Mouse (Mus musculus): ENCODE results near the gene Cd300lb. TPM values are rescaled to one million over a fixed set of nuclear protein-coding genes. Genes with fewer than 3 reads are reported as not detected.
"Not testable (repeated sequence)": the region's sequence is repeated elsewhere in the genome, so short reads cannot be mapped to it uniquely, and the experiment has no call there.

The Cd300lb gene
- 3.5 and 16.8 TPM in 2 replicates for total RNA-seq (2017)

DNA sequence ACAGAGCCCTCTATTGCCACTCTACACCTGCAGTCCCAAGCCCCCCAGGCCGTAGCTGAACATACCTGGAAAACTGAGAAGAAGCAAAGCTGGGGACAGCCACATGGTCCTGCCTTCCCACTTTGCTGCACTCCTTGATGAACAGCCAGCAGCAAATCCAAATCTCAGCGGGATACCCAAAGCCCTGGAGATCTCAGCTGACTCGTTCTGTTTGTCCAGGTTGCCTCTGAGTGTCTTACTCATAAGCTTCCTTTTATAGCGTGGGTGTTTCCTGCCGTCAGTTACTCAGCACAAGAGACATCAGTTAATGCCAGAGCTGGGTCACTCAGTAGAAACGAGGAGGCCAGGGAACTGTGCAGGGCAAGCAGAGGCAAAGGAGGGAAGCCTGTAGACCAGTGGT is at the start of gene Cd300lb:
TSS of gene Cd300lb (minus strand) at position 243 of the 400 bp plus-strand sequence.
- ATAC-seq (replicated peaks in 1 of 2; ENCODE audit: insufficient read depth in 1 of 2, low FRiP score in 2 of 2, low TSS enrichment in 1 of 2, low read depth in 1 of 2, poor library complexity in 2 of 2, severe bottlenecking in 2 of 2) = peak in 1 of 2 experiments; percentile 26; a peak in 1 of 4 replicates

- no peak for ATAC-seq (replicated peaks in 1 of 2; ENCODE audit: insufficient read depth in 1 of 2, low FRiP score in 2 of 2, low TSS enrichment in 1 of 2, low read depth in 1 of 2, poor library complexity in 2 of 2, severe bottlenecking in 2 of 2)
Observed at GRCm38 (mm10) chr11:114981866-114982265, 47.7 kb upstream of the Cd300lb start.

GRCm38 (mm10) chr11:114972726-114973125 is 38.5 kb upstream of the Cd300lb start:
- no peak for ATAC-seq (replicated peaks in 1 of 2; ENCODE audit: insufficient read depth in 1 of 2, low FRiP score in 2 of 2, low TSS enrichment in 1 of 2, low read depth in 1 of 2, poor library complexity in 2 of 2, severe bottlenecking in 2 of 2)

DNA sequence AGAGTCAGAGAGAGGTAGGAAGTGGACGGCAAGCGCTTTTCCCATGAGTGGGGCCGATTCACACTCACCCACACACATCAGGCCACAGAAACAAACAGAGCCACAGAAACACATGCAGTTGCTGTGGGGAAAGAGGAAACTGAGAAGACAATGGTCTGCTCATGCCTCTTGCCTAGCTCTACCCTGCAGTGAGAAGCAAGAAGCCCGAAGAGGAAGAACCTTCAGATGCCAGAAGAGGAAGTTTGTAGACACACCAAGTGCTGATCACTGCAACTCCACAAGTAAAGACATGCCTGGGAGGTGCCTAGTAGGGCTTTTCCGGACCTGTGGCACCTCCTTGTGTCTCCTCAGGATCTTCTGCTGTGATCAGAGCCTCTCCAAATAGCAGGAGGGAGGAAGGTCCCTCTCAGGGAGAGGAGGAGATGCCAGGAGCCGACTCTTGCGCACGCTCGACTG is 34.6 kb upstream of the Cd300lb start, which contains the start of gene Cd300c:
TSS of gene Cd300c (minus strand) at position 406 of the 456 bp plus-strand sequence.
- peak; percentile 68 for ATAC-seq (replicated peaks in 1 of 2; ENCODE audit: insufficient read depth in 1 of 2, low FRiP score in 2 of 2, low TSS enrichment in 1 of 2, low read depth in 1 of 2, poor library complexity in 2 of 2, severe bottlenecking in 2 of 2)

GRCm38 (mm10) chr11:114965182-114965828 is 31.1 kb upstream of the Cd300lb start:
- ATAC-seq (replicated peaks in 1 of 2; ENCODE audit: insufficient read depth in 1 of 2, low FRiP score in 2 of 2, low TSS enrichment in 1 of 2, low read depth in 1 of 2, poor library complexity in 2 of 2, severe bottlenecking in 2 of 2) = peak; percentile 68 to 70

DNA sequence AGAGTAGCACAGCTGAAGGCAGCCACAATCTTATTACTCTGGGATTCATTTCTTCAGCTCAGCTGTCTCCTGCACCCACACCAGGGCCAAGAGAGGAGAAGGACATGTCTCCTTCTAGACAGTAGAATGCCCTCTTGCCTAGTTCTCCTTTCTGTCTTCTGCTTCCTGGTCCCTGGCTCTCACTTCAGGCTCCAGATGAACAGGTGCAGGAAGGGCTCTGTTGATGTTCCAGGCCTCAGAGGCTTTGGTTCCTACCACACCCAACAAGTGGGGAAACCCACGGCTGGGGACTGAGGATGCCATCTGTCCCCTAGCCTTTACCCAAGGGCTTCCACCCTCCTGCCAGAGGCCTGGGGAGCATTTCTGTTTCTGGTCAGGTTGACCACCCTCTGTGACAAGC is 26.2 kb upstream of the Cd300lb start:
- peak; percentile 46 to 61; a peak in 3 of 4 replicates for ATAC-seq (replicated peaks in 1 of 2; ENCODE audit: insufficient read depth in 1 of 2, low FRiP score in 2 of 2, low TSS enrichment in 1 of 2, low read depth in 1 of 2, poor library complexity in 2 of 2, severe bottlenecking in 2 of 2)

GRCm38 (mm10) chr11:114933591-114933990 is 595 bp downstream of the Cd300lb start:
- ATAC-seq (replicated peaks in 1 of 2; ENCODE audit: insufficient read depth in 1 of 2, low FRiP score in 2 of 2, low TSS enrichment in 1 of 2, low read depth in 1 of 2, poor library complexity in 2 of 2, severe bottlenecking in 2 of 2) = no peak

GRCm38 (mm10) chr11:114931041-114931440 is 3.1 kb downstream of the Cd300lb start:
- peak; percentile 51 to 73; a peak in 3 of 4 replicates for ATAC-seq (replicated peaks in 1 of 2; ENCODE audit: insufficient read depth in 1 of 2, low FRiP score in 2 of 2, low TSS enrichment in 1 of 2, low read depth in 1 of 2, poor library complexity in 2 of 2, severe bottlenecking in 2 of 2)

DNA sequence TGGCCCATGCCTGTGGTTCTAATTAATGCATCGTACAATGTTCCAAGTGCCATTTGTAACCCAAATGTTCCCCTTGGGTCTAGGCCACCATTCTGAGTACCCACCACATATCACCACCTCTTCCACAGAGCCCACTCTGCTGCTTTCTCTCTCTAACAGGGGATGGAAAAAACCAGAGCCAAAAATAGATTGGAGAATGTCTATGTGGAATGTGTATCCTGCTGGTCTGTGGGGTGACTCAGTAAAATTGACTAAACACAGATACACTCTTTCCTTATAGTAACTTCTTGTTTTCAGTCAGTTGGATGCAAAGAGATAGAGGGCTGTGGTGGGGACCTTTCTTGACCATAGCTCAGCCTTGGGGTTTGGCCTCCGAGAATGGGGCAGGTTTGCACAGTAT is 4.6 kb downstream of the Cd300lb start:
- no peak for ATAC-seq (replicated peaks in 1 of 2; ENCODE audit: insufficient read depth in 1 of 2, low FRiP score in 2 of 2, low TSS enrichment in 1 of 2, low read depth in 1 of 2, poor library complexity in 2 of 2, severe bottlenecking in 2 of 2)

GRCm38 (mm10) chr11:114923961-114924360 is 10.2 kb downstream of the Cd300lb start:
- ATAC-seq (replicated peaks in 1 of 2; ENCODE audit: insufficient read depth in 1 of 2, low FRiP score in 2 of 2, low TSS enrichment in 1 of 2, low read depth in 1 of 2, poor library complexity in 2 of 2, severe bottlenecking in 2 of 2) = peak; percentile 42 to 71; a peak in 2 of 4 replicates

DNA sequence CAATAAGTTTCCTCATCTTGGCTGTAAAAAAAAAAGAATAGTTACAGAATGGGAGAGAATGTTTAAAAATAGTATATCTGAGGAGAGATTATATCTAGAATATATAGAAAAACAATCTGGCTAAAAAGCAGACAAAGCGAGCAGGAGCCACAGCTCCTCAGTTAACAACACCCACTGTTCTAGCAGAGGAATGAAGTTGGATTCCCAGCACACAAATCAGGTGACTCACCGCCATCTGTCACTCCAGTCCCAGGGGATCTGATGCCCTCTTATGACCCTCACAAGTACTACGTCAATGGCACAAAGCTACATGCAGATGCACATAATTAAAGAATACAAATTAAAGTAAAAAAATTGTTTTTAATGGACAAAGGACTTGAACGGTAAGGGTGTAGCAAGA is 11.7 kb downstream of the Cd300lb start:
- ATAC-seq (replicated peaks in 1 of 2; ENCODE audit: insufficient read depth in 1 of 2, low FRiP score in 2 of 2, low TSS enrichment in 1 of 2, low read depth in 1 of 2, poor library complexity in 2 of 2, severe bottlenecking in 2 of 2) = no peak

DNA sequence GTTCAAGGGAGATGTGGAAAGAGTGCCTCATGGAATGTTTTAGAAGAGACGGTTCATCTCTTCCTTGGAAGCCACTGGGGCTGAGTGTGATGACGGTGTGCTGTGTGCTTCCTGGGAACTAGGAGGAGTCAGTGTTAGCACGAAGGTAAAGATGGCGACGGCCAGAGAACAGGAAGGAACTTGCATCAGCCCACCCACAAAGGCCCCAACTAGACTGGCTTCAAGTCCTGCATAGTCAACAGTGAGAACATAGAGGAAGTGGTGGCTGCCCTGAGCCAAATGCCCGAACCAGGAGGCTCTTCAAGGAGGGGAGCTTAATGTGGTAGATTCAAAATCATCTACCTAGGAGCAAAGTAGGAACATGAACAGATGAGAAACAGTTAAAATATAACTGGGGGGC is 17.1 kb downstream of the Cd300lb start:
- peak; percentile 75 to 83 for ATAC-seq (replicated peaks in 1 of 2; ENCODE audit: insufficient read depth in 1 of 2, low FRiP score in 2 of 2, low TSS enrichment in 1 of 2, low read depth in 1 of 2, poor library complexity in 2 of 2, severe bottlenecking in 2 of 2)

- no peak for ATAC-seq (replicated peaks in 1 of 2; ENCODE audit: insufficient read depth in 1 of 2, low FRiP score in 2 of 2, low TSS enrichment in 1 of 2, low read depth in 1 of 2, poor library complexity in 2 of 2, severe bottlenecking in 2 of 2)
Observed at GRCm38 (mm10) chr11:114914978-114915377, 19.2 kb downstream of the Cd300lb start.

DNA sequence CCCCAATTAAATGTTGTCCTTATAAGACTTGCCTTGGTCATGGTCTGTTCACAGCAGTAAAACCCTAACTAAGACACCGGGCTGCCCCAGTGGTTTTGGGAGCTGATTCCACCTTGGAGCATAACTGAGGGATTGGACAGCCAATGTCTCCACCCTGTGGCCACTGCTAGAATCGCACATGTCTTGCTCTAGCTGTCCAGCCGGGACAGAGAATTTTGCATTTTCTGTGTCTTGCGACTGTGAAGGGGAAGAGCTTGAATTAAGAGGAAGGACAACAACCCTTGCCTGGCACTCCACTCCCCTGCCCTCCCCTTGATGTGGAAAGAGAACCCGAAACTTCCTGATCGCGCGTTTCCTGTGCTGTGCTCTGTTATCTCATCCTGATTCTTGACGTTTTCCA is 21.3 kb downstream of the Cd300lb start:
- peak; percentile 77 to 83 for ATAC-seq (replicated peaks in 1 of 2; ENCODE audit: insufficient read depth in 1 of 2, low FRiP score in 2 of 2, low TSS enrichment in 1 of 2, low read depth in 1 of 2, poor library complexity in 2 of 2, severe bottlenecking in 2 of 2)

GRCm38 (mm10) chr11:114909538-114909937 is 24.6 kb downstream of the Cd300lb start:
- not testable (repeated sequence) for ATAC-seq (replicated peaks in 1 of 2; ENCODE audit: insufficient read depth in 1 of 2, low FRiP score in 2 of 2, low TSS enrichment in 1 of 2, low read depth in 1 of 2, poor library complexity in 2 of 2, severe bottlenecking in 2 of 2)

- ATAC-seq (replicated peaks in 1 of 2; ENCODE audit: insufficient read depth in 1 of 2, low FRiP score in 2 of 2, low TSS enrichment in 1 of 2, low read depth in 1 of 2, poor library complexity in 2 of 2, severe bottlenecking in 2 of 2) = peak in 1 of 2 experiments; percentile 22; a peak in 1 of 4 replicates
Observed at GRCm38 (mm10) chr11:114908086-114908485, 26.1 kb downstream of the Cd300lb start.

GRCm38 (mm10) chr11:114907567-114907966 is 26.6 kb downstream of the Cd300lb start:
- peak; percentile 97 for ATAC-seq (replicated peaks in 1 of 2; ENCODE audit: insufficient read depth in 1 of 2, low FRiP score in 2 of 2, low TSS enrichment in 1 of 2, low read depth in 1 of 2, poor library complexity in 2 of 2, severe bottlenecking in 2 of 2)

- ATAC-seq (replicated peaks in 1 of 2; ENCODE audit: insufficient read depth in 1 of 2, low FRiP score in 2 of 2, low TSS enrichment in 1 of 2, low read depth in 1 of 2, poor library complexity in 2 of 2, severe bottlenecking in 2 of 2) = no peak
Observed at GRCm38 (mm10) chr11:114903224-114903623, 31.0 kb downstream of the Cd300lb start.

DNA sequence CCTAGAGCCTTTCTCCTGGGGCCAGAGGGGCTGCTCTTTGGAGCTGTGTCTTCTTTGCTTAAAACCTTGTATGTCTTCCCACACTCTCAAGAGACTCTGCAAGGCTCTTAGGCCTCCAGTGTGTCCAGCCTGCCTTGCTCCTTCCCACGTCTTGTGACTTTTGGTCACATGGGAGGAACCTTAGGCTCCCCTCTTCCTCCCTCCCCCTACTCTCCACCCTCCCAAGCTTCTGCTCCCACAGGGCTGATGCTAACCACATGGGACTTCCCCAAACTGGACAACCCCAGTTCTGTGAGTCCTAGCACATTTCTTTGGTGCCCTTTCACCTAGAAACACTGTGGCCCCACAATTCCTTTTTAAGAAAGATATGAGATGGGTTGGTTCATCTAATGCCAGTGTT is 36.2 kb downstream of the Cd300lb start:
- peak; percentile 87 to 89 for ATAC-seq (replicated peaks in 1 of 2; ENCODE audit: insufficient read depth in 1 of 2, low FRiP score in 2 of 2, low TSS enrichment in 1 of 2, low read depth in 1 of 2, poor library complexity in 2 of 2, severe bottlenecking in 2 of 2)
